Mouse (Mus musculus): ENCODE measurements around the gene Atp23. TPM values are rescaled to one million over a fixed set of nuclear protein-coding genes. Genes with fewer than 3 reads are reported as not detected.

Gene Atp23
- total RNA-seq, 1 experiment from 2014 or later: 11.3 TPM

DNA sequence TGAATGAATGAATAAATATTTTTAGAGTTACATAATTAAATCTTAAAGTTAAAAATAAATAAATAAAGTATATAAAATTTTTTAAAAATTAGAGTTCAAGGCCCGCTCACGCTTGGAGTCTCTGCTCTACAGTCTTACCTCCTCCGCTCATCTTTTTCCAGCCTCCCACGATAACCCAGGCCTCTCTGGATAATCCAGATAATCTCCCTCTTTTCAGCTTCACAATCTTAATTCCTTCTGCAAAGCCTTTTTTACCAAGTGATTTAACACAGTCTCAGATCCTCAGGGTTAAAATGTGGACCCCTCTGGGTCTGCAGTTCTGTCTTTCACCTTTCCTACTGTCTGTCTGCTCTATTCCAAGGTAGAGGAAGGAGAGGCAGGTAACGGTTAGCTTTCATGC is 13.1 kb upstream of the Atp23 start:
- no peak for ATAC-seq (replicated peaks; ENCODE audit: low read depth, poor library complexity, severe bottlenecking)

DNA sequence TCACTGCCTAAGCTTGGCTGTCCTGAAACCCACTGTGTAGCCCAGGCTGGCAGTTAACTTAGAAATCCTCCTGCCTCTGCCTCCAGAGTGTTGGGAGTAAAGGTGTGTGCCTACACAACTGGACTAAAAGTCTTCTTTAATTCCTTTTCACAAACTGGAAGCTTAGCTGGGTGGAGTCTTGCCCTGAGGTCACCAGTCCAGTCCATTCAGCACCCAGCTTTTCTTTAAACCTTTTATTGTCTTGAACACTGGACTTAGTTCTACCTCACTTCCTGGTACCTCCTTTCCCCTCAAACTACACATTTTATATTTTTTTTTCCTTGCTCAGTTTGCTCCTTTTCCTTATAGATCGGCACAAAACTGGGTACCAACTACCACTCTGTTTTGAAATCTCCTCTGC is 10.3 kb upstream of the Atp23 start:
- no peak for ATAC-seq (replicated peaks; ENCODE audit: low read depth, poor library complexity, severe bottlenecking)

- no peak for ATAC-seq (replicated peaks; ENCODE audit: low read depth, poor library complexity, severe bottlenecking)
Observed at GRCm38 (mm10) chr10:126906811-126907210, 5.7 kb upstream of the Atp23 start.

DNA sequence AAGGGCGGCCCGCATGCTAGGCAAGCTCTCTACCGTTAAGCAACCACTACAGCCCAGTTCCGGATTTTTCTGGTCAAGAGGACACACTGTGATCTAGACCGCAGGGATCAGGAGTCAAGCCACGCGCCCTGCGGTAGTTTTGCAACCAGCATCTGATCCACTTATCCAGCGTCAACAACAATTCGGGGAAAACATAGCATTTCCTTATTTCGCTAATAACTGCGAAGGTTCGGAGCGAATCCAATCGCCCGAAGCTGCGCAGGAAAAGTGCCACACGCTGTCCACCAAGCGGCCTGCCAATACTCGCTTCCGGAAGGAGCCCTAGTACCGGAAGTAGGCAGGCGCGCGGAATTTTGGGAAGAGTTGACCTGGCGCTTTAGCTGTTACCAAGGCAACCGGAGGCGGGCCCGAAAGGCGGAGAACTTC is 4.5 kb upstream of the Atp23 start:
- peak; percentile 80 for ATAC-seq (replicated peaks; ENCODE audit: low read depth, poor library complexity, severe bottlenecking)

GRCm38 (mm10) chr10:126905086-126905485 is 3.9 kb upstream of the Atp23 start:
- ATAC-seq (replicated peaks; ENCODE audit: low read depth, poor library complexity, severe bottlenecking): no peak

GRCm38 (mm10) chr10:126904221-126904620 is 3.1 kb upstream of the Atp23 start:
- ATAC-seq (replicated peaks; ENCODE audit: low read depth, poor library complexity, severe bottlenecking): no peak

- no peak for ATAC-seq (replicated peaks; ENCODE audit: low read depth, poor library complexity, severe bottlenecking)
Observed at GRCm38 (mm10) chr10:126901488-126901843, 311 bp upstream of the Atp23 start.

GRCm38 (mm10) chr10:126895891-126896290 is 5.3 kb downstream of the Atp23 start:
- ATAC-seq (replicated peaks; ENCODE audit: low read depth, poor library complexity, severe bottlenecking): no peak

- no peak for ATAC-seq (replicated peaks; ENCODE audit: low read depth, poor library complexity, severe bottlenecking)
Observed at GRCm38 (mm10) chr10:126894061-126894460, 7.1 kb downstream of the Atp23 start.

DNA sequence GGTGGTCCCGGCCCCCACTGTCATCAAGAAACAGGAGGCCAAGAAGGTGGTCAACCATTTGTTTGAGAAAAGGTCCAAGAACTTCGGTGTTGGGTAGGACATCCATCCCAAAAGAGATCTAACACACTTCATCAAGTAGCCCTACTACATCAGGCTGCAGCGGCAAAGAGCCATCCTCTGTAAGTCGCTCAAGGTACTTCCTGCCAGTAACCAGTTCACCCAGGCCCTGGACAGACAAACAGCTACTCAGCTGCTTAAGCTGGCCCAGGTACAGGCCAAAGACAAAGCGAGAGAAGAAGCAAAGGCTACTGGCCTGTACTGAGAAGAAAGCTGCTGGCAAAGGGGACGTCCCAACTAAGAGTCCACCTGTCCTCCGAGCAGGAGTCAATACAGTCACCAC is 8.0 kb downstream of the Atp23 start:
- no peak for ATAC-seq (replicated peaks; ENCODE audit: low read depth, poor library complexity, severe bottlenecking)

GRCm38 (mm10) chr10:126873755-126874154 is 27.4 kb downstream of the Atp23 start:
- ATAC-seq (replicated peaks; ENCODE audit: low read depth, poor library complexity, severe bottlenecking): no peak

GRCm38 (mm10) chr10:126872256-126872655 is 28.9 kb downstream of the Atp23 start:
- no peak for ATAC-seq (replicated peaks; ENCODE audit: low read depth, poor library complexity, severe bottlenecking)

- peak; percentile 97 for ATAC-seq (replicated peaks; ENCODE audit: low read depth, poor library complexity, severe bottlenecking)
Observed at GRCm38 (mm10) chr10:126869372-126870318, 31.5 kb downstream of the Atp23 start.

DNA sequence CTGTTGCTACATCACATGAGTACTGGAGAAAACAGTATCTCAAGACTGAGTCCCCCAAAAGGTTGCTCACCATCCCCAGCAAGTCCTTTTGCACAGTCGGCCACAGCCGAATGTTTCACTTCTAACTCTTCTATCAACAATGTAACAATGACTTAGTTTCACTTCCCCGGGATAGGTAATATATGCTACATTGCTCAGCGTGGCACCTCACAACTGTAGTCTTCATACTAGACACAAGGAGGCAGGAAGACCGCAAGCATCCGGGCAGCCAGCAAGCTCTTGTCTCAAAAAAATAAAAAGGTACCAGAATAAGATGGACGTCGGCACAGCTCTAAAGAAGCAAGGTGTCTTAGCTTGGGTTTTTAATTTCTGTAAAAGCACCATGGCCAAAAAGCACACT is 35.9 kb downstream of the Atp23 start:
- ATAC-seq (replicated peaks; ENCODE audit: low read depth, poor library complexity, severe bottlenecking): peak; percentile 58

DNA sequence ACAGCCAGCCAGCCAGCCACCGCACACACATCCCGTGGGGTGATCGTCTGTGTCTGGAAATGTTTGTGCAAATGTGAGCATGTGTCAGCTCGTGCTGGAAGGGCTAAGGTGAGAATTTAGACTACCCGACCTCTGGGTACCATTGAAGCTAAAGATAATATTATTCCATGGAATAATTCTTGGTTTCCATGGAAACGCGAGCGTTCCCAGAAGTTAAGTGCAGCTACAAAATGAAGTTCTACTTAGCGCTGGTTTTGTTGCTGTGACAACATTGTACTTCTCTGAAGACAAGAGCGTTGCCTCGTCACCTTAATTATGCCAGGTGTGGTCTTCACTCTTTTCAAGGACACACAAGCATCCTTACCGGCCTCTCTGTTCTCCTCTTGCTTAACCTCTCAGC is 39.0 kb downstream of the Atp23 start:
- no peak for ATAC-seq (replicated peaks; ENCODE audit: low read depth, poor library complexity, severe bottlenecking)

GRCm38 (mm10) chr10:126853286-126853685 is 47.9 kb downstream of the Atp23 start:
- ATAC-seq (replicated peaks; ENCODE audit: low read depth, poor library complexity, severe bottlenecking): peak; percentile 89

GRCm38 (mm10) chr10:126845309-126845911 is 55.7 kb downstream of the Atp23 start:
- no peak for ATAC-seq (replicated peaks; ENCODE audit: low read depth, poor library complexity, severe bottlenecking)

GRCm38 (mm10) chr10:126844689-126845088 is 56.5 kb downstream of the Atp23 start:
- no peak for ATAC-seq (replicated peaks; ENCODE audit: low read depth, poor library complexity, severe bottlenecking)

GRCm38 (mm10) chr10:126840266-126840665 is 60.9 kb downstream of the Atp23 start:
- peak; percentile 60; the same call in 1 of the 2 replicates for ATAC-seq (replicated peaks; ENCODE audit: low read depth, poor library complexity, severe bottlenecking)

DNA sequence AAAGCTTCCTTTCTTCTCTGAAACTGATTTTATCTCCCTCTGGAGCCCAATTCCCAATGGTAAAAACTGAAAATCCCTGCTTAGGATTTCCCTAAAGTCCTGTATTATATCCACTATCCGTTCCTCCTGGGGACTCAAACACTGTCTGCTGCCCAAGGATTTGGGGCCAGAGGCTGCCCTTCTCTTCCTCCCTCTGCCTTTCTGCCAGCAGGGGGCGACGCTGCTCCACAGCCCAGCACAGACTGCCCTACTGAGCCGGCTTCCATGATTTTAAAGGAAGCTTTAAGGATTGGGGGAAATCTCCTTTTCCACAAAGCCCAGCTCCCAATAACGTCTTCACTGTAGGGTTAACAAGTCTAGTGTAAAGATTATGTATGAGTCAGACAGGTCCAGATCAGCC is 68.1 kb downstream of the Atp23 start:
- peak; percentile 66 for ATAC-seq (replicated peaks; ENCODE audit: low read depth, poor library complexity, severe bottlenecking)

DNA sequence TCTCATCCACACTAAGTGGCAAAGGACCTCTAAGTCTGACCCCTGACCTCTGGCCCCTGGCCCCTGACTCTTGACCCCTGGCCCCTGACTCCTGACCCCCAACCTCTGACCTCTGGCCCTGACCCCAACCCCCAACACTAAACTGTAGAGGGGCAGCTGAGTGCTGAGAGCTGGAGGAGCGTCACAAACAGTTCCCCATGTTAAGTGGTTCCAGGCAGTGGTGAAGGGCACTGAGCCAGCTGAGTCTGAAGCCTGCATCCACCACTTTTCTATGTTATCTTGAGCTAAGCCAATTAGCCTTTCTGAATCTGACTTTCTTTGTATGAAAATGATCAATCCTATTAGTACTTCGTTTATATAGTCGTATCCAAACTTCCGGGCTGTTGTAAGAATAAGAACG is 69.8 kb downstream of the Atp23 start:
- no peak for ATAC-seq (replicated peaks; ENCODE audit: low read depth, poor library complexity, severe bottlenecking)

All from common myeloid progenitor, adult 5-6 weeks (primary cell).